Mouse (Mus musculus) testis, adult 2 months (tissue): ENCODE measurements around the gene Chmp3.

ENCODE experiments used
- CTCF ChIP-seq: fragments of 200-500 bp; IDR thresholded peaks from 2 replicates; pipeline ENCODE4 v1.5.1; 2012; ENCODE audit warnings: low read depth, mild to moderate bottlenecking, inconsistent platforms, low read length, moderate library complexity; ENCODE audit not compliant: control insufficient read depth, insufficient read depth, insufficient replicate concordance
- POLR2A ChIP-seq: fragments of 200-500 bp; IDR thresholded peaks from 2 replicates; pipeline ENCODE4 v1.6.1; 2012; ENCODE audit warnings: low read depth, mild to moderate bottlenecking, inconsistent platforms, low read length, moderate library complexity; ENCODE audit not compliant: control insufficient read depth

DNA sequence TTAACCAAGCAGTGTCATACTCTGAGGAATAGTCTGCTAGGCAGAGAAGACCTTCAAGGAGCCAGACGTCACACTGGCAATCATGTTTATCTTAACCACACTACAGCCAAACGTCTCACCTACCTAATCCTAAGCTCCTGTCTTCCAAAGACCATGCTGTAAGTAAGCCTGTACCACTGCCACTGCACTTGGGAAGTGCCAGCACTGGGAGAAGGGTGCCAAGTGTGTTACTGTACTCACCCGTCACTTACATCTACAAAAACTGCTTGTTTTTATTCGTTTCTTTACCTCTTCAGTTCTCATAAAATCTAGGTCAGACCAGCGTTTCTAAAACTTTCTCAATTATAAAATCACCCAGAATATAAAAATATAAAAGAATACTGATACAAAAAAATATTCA lies 73.4 kb downstream of the Chmp3 start:
- TF ChIP-seq CTCF (no peak), POLR2A (no peak)
